Mouse (Mus musculus) lung, embryonic 14.5 days (tissue): ENCODE results near the gene Rpl19. TPM values are rescaled to one million over a fixed set of nuclear protein-coding genes. Genes with fewer than 3 reads are reported as not detected.
A peak's percentile ranks its signal among the peaks of the same experiment; 100 is the strongest.

Source experiments
- ATAC-seq: fragments of 200-750 bp; cut with Nextera tagmentation; 2 replicates; pipeline ENCODE4 v1.8.0; 2017; ENCODE audit warnings: mild to moderate bottlenecking, moderate TSS enrichment, moderate library complexity; ENCODE audit not compliant: insufficient read depth
- DNase-seq: peaks from one replicate; pipeline ENCODE4 v3.0.0-alpha.2; 2015
- H3K27ac ChIP-seq: fragments of 300-500 bp; sonication (generic); 2 replicates; pipeline ENCODE4 v1.5.1; 2014; ENCODE audit warnings: low read depth, mild to moderate bottlenecking, moderate library complexity
- H3K27me3 ChIP-seq: fragments of 300-500 bp; sonication (generic); 2 replicates; pipeline ENCODE4 v1.6.1; 2014; ENCODE audit warnings: low read length, control low read depth; ENCODE audit not compliant: insufficient read depth
- H3K36me3 ChIP-seq: fragments of 300-500 bp; sonication (generic); 2 replicates; pipeline ENCODE4 v1.6.1; 2014; ENCODE audit warnings: control low read depth; ENCODE audit not compliant: insufficient read depth
- H3K4me1 ChIP-seq: fragments of 300-500 bp; sonication (generic); 2 replicates; pipeline ENCODE4 v1.6.1; 2014; ENCODE audit warnings: antibody characterized with exemption, control low read depth; ENCODE audit not compliant: insufficient read depth
- H3K4me2 ChIP-seq: fragments of 300-500 bp; sonication (generic); 2 replicates; pipeline ENCODE4 v1.6.1; 2014; ENCODE audit warnings: mild to moderate bottlenecking
- H3K4me3 ChIP-seq: fragments of 300-500 bp; sonication (generic); 2 replicates; pipeline ENCODE4 v1.5.1; 2014; ENCODE audit warnings: low read depth, low read length
- H3K9ac ChIP-seq: fragments of 300-500 bp; sonication (generic); 2 replicates; pipeline ENCODE4 v1.6.1; 2014
- H3K9me3 ChIP-seq: fragments of 300-500 bp; sonication (generic); 2 replicates; pipeline ENCODE4 v1.6.1; 2016; ENCODE audit warnings: low read depth, low read length, control low read depth
- CTCF ChIP-seq: IDR thresholded peaks from 2 replicates; pipeline ENCODE4 v1.5.1; 2016; ENCODE audit warnings: antibody characterized with exemption, low read depth
- WGBS: fragments of 180-500 bp; shearing (Covaris S2); extraction: QIAGEN DNeasy Blood & Tissue Kit; methylation state at CpG from one replicate; pipeline ENCODE4 v1.1.7; 2014; 5-methylcytosine and 5-hydroxymethylcytosine counted together
- polyA plus RNA-seq: library from polyadenylated mRNA; unstranded; fragments of >200 nt; fragmentation: Nextera tagmentation; extraction: Ambion mirVana; gene quantifications from 2 replicates; pipeline ENCODE4 v1.2.1, GENCODE M21; 2014

Rpl19 gene
- polyA plus RNA-seq, 1 experiment from 2014 or later: 1,171 TPM

GRCm38 (mm10) chr11:98052129-98052988 lies 25.8 kb downstream of the Rpl19 start:
- Histone ChIP-seq H3K9me3 (no peaks in the 10 kb centered on the region), H3K36me3 (no peaks in the 10 kb centered on the region), H3K9ac (peak overlapping the region; percentile 27), H3K4me3 (peak overlapping the region; percentile 41), H3K27me3 (peaks cover 47% of the 10 kb centered on the region), H3K4me1 (no peaks in the 10 kb centered on the region), H3K27ac (no peak overlapping the region), H3K4me2 (peak overlapping the region; percentile 68)
- ATAC-seq (peak; percentile 19; the same call in 1 of the 2 replicates), DNase-seq (peak; percentile 37)
- WGBS: under 1% methylated on average over 83 of the region's 83 CpGs
- TF ChIP-seq CTCF: no peak

GRCm38 (mm10) chr11:98052989-98053834 lies 26.7 kb downstream of the Rpl19 start, which contains the start of gene Stac2:
Gene Stac2, minus strand, starts transcription at chr11:98053462.
- H3K4me2 ChIP-seq: peak within 1 kb of the TSS; percentile 68
- WGBS: under 1% methylated on average over 46 of the region's 48 CpGs
- TF ChIP-seq CTCF: no peak
- H3K27ac ChIP-seq: no peak within 1 kb of the TSS
- no peaks in the 10 kb centered on the region for H3K36me3 ChIP-seq
- H3K4me1 ChIP-seq: no peaks in the 10 kb centered on the region
- DNase-seq (peak; percentile 88), ATAC-seq (peak; percentile 91)
- peaks cover 47% of the 10 kb centered on the region for H3K27me3 ChIP-seq
- peak within 1 kb of the TSS; percentile 27 for H3K9ac ChIP-seq
- H3K9me3 ChIP-seq: no peaks in the 10 kb centered on the region
- H3K4me3 ChIP-seq: peak within 1 kb of the TSS; percentile 41

- no peak for TF ChIP-seq CTCF
- Histone ChIP-seq H3K36me3 (no peaks in the 10 kb centered on the region), H3K9me3 (no peaks in the 10 kb centered on the region), H3K4me2 (no peak overlapping the region), H3K27ac (no peak overlapping the region), H3K4me1 (no peaks in the 10 kb centered on the region), H3K27me3 (peaks cover 20% of the 10 kb centered on the region), H3K9ac (no peak overlapping the region), H3K4me3 (no peak overlapping the region)
- ATAC-seq: no peak
- no peak for DNase-seq
- 22% methylated on average over 9 of the region's 9 CpGs for WGBS
Measured at GRCm38 (mm10) chr11:98057466-98057865, 31.0 kb downstream of the Rpl19 start.

- DNase-seq (no peak), ATAC-seq (0 out of 2 replicates have a peak, but pooled peaks have one; percentile 50)
- H3K9ac ChIP-seq: no peak overlapping the region
- no peaks in the 10 kb centered on the region for H3K4me1 ChIP-seq
- WGBS: 83% methylated on average over 5 of the region's 5 CpGs
- H3K27ac ChIP-seq: no peak overlapping the region
- no peak for TF ChIP-seq CTCF
- H3K9me3 ChIP-seq: no peaks in the 10 kb centered on the region
- no peak overlapping the region for H3K4me3 ChIP-seq
- H3K4me2 ChIP-seq: no peak overlapping the region
- H3K36me3 ChIP-seq: no peaks in the 10 kb centered on the region
- peaks cover 14% of the 10 kb centered on the region for H3K27me3 ChIP-seq
Measured at GRCm38 (mm10) chr11:98057998-98058397, 31.5 kb downstream of the Rpl19 start.

- TF ChIP-seq CTCF: no peak
- H3K27me3 ChIP-seq: 0 out of 2 replicates have a peak, but pooled peaks cover under 1% of the 10 kb centered on the region
- DNase-seq (no peak), ATAC-seq (no peak)
- 62% methylated on average over 7 of the region's 7 CpGs for WGBS
- H3K27ac ChIP-seq: no peak overlapping the region
- no peak overlapping the region for H3K4me2 ChIP-seq
- H3K9me3 ChIP-seq: no peaks in the 10 kb centered on the region
- H3K9ac ChIP-seq: no peak overlapping the region
- H3K4me3 ChIP-seq: no peak overlapping the region
- H3K4me1 ChIP-seq: no peaks in the 10 kb centered on the region
- H3K36me3 ChIP-seq: no peaks in the 10 kb centered on the region
Measured at GRCm38 (mm10) chr11:98059662-98060061, 33.2 kb downstream of the Rpl19 start.

GRCm38 (mm10) chr11:98060104-98060692 lies 33.7 kb downstream of the Rpl19 start:
- Histone ChIP-seq H3K4me2 (no peak overlapping the region), H3K4me3 (no peak overlapping the region), H3K9me3 (no peaks in the 10 kb centered on the region), H3K4me1 (no peaks in the 10 kb centered on the region), H3K9ac (no peak overlapping the region), H3K27ac (no peak overlapping the region), H3K27me3 (no peaks in the 10 kb centered on the region), H3K36me3 (no peaks in the 10 kb centered on the region)
- WGBS: 68% methylated on average over 5 of the region's 5 CpGs
- no peak for TF ChIP-seq CTCF
- no peak for DNase-seq
- no peak for ATAC-seq

- H3K4me3 ChIP-seq: no peak overlapping the region
- 57% methylated on average over 3 of the region's 3 CpGs for WGBS
Measured at GRCm38 (mm10) chr11:98061441-98061840, 34.9 kb downstream of the Rpl19 start.

More at GRCm38 (mm10) chr11:98061441-98061840, 34.9 kb downstream of the Rpl19 start:
- no peak for ATAC-seq
- H3K9ac ChIP-seq: no peak overlapping the region
- no peaks in the 10 kb centered on the region for H3K36me3 ChIP-seq
- no peaks in the 10 kb centered on the region for H3K27me3 ChIP-seq
- H3K27ac ChIP-seq: no peak overlapping the region
- H3K4me1 ChIP-seq: no peaks in the 10 kb centered on the region
- H3K4me2 ChIP-seq: no peak overlapping the region
- no peak for TF ChIP-seq CTCF
- no peak for DNase-seq
- H3K9me3 ChIP-seq: no peaks in the 10 kb centered on the region
